Mouse (Mus musculus) liver, adult 2 months (tissue): ENCODE data around the gene Nop9. TPM values are rescaled to one million over a fixed set of nuclear protein-coding genes. Genes with fewer than 3 reads are reported as not detected.

Experiments
- DNase-seq: peaks from one replicate; pipeline ENCODE4 v3.0.0-alpha.2; 2011; ENCODE audit warnings: low read depth, low spot score; ENCODE audit errors: extremely low read depth
- H3K27ac ChIP-seq: fragments of 200-500 bp; replicated peaks from 2 replicates; pipeline ENCODE4 v1.5.1; 2012; ENCODE audit warnings: low read depth, mild to moderate bottlenecking, control low read depth, inconsistent platforms, low read length; ENCODE audit not compliant: insufficient read depth
- H3K27me3 ChIP-seq: fragments of 200-500 bp; 2 replicates; pipeline ENCODE4 v1.6.1; 2012; ENCODE audit warnings: mild to moderate bottlenecking, moderate library complexity, low read length, inconsistent platforms; ENCODE audit not compliant: control insufficient read depth, insufficient read depth
- H3K36me3 ChIP-seq: fragments of 200-500 bp; 2 replicates; pipeline ENCODE4 v1.6.1; 2012; ENCODE audit warnings: low read length, inconsistent platforms; ENCODE audit not compliant: control insufficient read depth, insufficient read depth
- H3K4me1 ChIP-seq: fragments of 200-500 bp; 2 replicates; pipeline ENCODE4 v1.6.1; 2011; ENCODE audit warnings: low read length; ENCODE audit not compliant: control insufficient read depth, insufficient read depth
- H3K4me3 ChIP-seq: fragments of 200-500 bp; 2 replicates; pipeline ENCODE4 v1.5.1; 2011; ENCODE audit warnings: low read depth, mild to moderate bottlenecking, control low read depth, low read length, moderate library complexity; ENCODE audit not compliant: insufficient read depth
- H3K79me2 ChIP-seq: fragments of 200-500 bp; 2 replicates; pipeline ENCODE4 v1.6.1; 2012; ENCODE audit warnings: inconsistent platforms, mild to moderate bottlenecking, low read length, moderate library complexity; ENCODE audit not compliant: control insufficient read depth, insufficient read depth
- H3K9ac ChIP-seq: fragments of 200-500 bp; 2 replicates; pipeline ENCODE4 v1.6.1; 2012; ENCODE audit warnings: low read depth, mild to moderate bottlenecking, control low read depth, inconsistent platforms, low read length
- CTCF ChIP-seq: fragments of 200-500 bp; IDR thresholded peaks from 2 replicates; pipeline ENCODE4 v1.5.1; 2011; ENCODE audit warnings: low read depth, low read length, control low read depth
- POLR2A ChIP-seq: fragments of 200-500 bp; IDR thresholded peaks from 2 replicates; pipeline ENCODE4 v1.6.1; 2011; ENCODE audit warnings: low read length, control low read depth; ENCODE audit not compliant: insufficient read depth; ENCODE audit errors: extremely low read depth
- WGBS: fragments of 180-500 bp; shearing (Covaris S2); methylation state at CpG from one replicate; pipeline ENCODE4 v1.1.7; 2018; 5-methylcytosine and 5-hydroxymethylcytosine counted together
- polyA plus RNA-seq: library from polyadenylated mRNA; depleted of rRNA; stranded (reverse); fragments of >200 nt; gene quantifications from 2 replicates; pipeline ENCODE4 v1.2.3, GENCODE M21; 2012; rRNA removed
- total RNA-seq: library from RNA; depleted of rRNA; stranded (reverse); fragments of >200 nt; gene quantifications from 2 replicates; pipeline ENCODE4 v1.2.3, GENCODE M21; 2014; rRNA removed

The Nop9 gene
- total RNA-seq (11.0 and 13.0 TPM in 2 replicates), polyA plus RNA-seq (11.8 and 15.1 TPM in 2 replicates)

DNA sequence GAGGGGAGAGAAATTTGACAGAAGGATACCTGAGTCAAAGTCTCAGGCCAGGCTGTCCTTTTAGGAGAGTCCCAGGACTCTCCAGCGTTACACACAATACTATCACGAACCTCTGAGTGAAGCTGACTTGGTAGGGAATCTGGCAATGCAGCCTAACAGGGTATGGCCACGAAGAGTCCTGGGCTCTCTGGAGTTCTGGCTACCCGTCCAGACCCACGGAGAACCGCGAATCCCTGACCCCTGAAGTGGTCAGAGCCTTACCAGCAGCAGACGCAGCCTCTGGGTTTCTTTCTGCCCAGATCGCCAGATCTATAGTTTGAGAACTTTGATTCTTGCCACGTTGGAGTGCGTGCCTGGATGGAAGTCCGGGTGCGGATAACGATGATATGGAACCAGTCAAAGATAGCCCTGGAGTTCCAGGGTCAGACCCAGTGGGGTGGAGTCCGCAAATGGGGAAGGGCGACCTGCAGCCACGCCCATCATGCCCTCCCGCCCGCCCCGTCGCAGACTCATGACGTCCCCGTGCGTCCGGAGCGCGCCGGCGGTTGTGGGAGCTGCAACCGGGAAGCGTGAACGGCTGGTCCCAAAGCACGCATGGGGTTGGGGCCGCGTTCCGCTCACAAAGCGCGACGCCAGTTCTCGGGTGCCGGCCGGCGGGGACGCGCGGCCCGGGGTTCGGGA lies at the start of gene Nop9, which contains the start of gene Dhrs1:
Gene Nop9, plus strand, starts transcription at position 514 of the 681 bp plus-strand sequence.
Gene Dhrs1, minus strand, starts transcription at position 511 of the 681 bp plus-strand sequence.
- DNase-seq: peak; percentile 83
- WGBS: under 1% methylated on average over 48 of the region's 48 CpGs
- Histone ChIP-seq H3K9ac (peak within 1 kb of the TSS; percentile 77), H3K4me3 (peak within 1 kb of the TSS; percentile 80), H3K27me3 (no peaks in the 10 kb centered on the region), H3K4me1 (peaks cover 10% of the 10 kb centered on the region), H3K36me3 (peaks cover 28% of the 10 kb centered on the region), H3K79me2 (peaks cover 5% of the 10 kb centered on the region), H3K27ac (peak within 1 kb of the TSS; percentile 53)
- no peak for TF ChIP-seq CTCF
- TF ChIP-seq POLR2A: peak; percentile 61

DNA sequence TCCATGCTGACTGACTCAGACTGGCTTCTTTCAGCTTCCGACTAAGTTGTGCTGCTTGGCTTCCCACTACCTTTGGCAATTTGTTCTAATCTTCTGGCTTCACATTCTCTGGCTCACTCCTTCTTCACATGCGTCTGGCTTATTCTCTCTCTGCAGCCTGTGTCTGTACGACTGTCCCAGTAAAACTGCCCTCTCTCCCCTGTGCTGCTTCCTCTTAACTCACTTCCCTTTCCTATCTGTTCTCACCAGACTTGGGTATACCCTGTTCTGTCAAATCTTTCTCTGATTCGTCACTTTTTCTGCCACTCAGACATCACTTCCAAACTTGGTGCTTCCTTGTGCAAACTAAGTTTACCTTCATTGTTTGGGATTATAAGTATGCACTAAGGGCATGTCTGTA lies 48.3 kb upstream of the Nop9 start:
- H3K79me2 ChIP-seq: no peaks in the 10 kb centered on the region
- H3K4me3 ChIP-seq: no peak overlapping the region
- TF ChIP-seq POLR2A (no peak), CTCF (no peak)
- WGBS: 84% methylated on average over 4 of the region's 4 CpGs
- no peaks in the 10 kb centered on the region for H3K27me3 ChIP-seq
- H3K27ac ChIP-seq: peak overlapping the region; percentile 6; the same call in 1 of the 2 replicates
- DNase-seq: peak; percentile 36
- no peaks in the 10 kb centered on the region for H3K4me1 ChIP-seq
- H3K36me3 ChIP-seq: no peaks in the 10 kb centered on the region
- H3K9ac ChIP-seq: no peak overlapping the region

DNA sequence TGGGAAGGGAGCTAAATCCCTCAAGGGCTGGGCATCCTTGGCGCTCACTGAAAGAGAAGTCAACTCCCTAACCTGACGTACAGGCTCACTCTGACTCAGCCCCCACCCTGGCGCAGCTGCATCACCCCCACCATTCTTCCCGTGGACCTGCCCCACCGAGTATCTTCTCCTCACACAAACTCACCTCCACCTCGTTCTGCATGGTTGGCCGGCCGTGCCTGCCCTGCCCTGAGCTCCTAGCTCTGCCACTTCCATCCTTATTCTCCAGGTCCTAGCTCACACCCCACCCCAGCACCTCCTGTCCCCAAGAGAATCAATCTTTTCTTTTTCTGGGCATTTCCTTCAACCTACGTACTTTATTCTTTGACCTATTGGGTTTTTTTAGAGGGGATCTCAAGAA lies 44.4 kb upstream of the Nop9 start:
- no peak overlapping the region for H3K27ac ChIP-seq
- no peak overlapping the region for H3K9ac ChIP-seq
- TF ChIP-seq POLR2A: no peak
- no peak for TF ChIP-seq CTCF
- H3K4me3 ChIP-seq: no peak overlapping the region
- DNase-seq: no peak
- H3K79me2 ChIP-seq: no peaks in the 10 kb centered on the region
- H3K4me1 ChIP-seq: no peaks in the 10 kb centered on the region
- 87% methylated on average over 9 of the region's 9 CpGs for WGBS
- no peaks in the 10 kb centered on the region for H3K27me3 ChIP-seq
- H3K36me3 ChIP-seq: peaks cover 6% of the 10 kb centered on the region; the same call in 1 of the 2 replicates

DNA sequence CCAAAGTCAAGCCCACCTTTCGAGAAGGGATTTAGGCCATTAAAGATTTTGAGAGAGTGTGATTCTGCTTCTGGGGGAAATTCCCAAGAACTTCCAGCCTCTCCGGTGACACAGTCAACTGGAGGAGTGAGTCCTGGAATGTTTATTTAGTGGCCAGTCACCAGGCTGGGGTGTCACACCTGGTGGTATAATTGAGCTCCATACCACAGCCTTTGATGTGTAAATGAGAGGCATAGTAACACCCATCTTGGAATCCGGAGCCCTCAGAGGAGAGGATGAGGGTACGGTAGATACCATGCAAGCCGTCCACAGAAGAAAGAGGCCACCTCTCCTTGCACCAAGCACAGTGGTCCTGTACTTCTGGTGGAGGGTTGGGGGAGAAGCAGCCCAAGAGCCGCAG lies 42.7 kb upstream of the Nop9 start:
- H3K27ac ChIP-seq: no peak overlapping the region
- H3K27me3 ChIP-seq: no peaks in the 10 kb centered on the region
- H3K79me2 ChIP-seq: no peaks in the 10 kb centered on the region
- no peaks in the 10 kb centered on the region for H3K4me1 ChIP-seq
- no peak for DNase-seq
- no peak overlapping the region for H3K9ac ChIP-seq
- H3K4me3 ChIP-seq: no peak overlapping the region
- TF ChIP-seq CTCF: no peak
- WGBS: 86% methylated on average over 6 of the region's 6 CpGs
- H3K36me3 ChIP-seq: peaks cover 6% of the 10 kb centered on the region; the same call in 1 of the 2 replicates

DNA sequence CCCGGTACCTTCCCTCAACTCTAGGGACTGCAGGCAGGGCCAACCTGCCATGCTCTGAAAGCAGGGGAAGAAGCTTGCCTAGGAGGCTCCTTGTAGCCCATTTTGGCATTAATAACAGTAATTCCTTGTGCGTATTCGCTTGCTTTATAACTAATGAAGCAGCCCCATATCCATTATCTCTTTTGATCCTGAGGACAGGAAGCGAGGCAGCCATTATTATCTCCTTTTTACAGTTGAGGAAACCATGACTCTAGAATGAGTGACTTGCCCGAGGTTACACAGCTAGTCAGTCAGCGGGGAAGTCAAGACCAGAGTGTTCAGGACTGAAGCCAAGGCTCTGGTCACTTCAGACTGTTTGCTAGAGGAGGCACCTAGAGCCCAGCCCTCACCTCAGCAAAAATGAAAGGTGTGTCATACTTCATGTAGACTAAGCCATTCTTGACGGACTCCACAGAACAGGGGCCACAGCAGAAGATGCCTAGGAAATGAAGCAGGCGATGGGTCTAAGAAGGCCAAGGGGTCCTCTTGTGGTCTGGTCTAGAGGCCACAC lies 39.4 kb upstream of the Nop9 start:
- Histone ChIP-seq H3K36me3 (peaks cover 9% of the 10 kb centered on the region; the same call in 1 of the 2 replicates), H3K9ac (no peak overlapping the region), H3K27ac (no peak overlapping the region), H3K4me3 (no peak overlapping the region), H3K79me2 (no peaks in the 10 kb centered on the region), H3K27me3 (no peaks in the 10 kb centered on the region), H3K4me1 (no peaks in the 10 kb centered on the region; the same call in 1 of the 2 replicates)
- DNase-seq: no peak
- WGBS: 75% methylated on average over 8 of the region's 8 CpGs
- no peak for TF ChIP-seq CTCF
- no peak for TF ChIP-seq POLR2A

DNA sequence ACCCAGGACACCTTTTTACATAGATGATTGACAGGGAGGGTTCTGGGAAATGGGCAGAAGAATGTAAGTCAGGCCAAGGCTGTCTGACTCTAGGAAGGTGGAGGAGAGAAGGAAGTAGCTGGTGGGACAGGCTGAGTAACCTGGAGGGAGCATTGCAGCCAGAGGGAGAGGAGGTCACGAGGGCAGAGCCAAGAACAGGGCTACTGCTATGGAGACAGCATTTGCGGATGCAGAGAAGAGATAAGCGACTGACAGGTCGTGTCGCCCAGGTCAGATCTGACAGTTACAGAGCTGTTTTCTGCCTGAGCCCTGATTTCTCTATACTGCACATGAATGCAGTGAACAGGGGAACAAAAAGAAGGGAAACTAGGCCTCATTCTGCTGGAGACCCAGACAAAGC lies 38.1 kb upstream of the Nop9 start:
- peaks cover 9% of the 10 kb centered on the region; the same call in 1 of the 2 replicates for H3K4me1 ChIP-seq

More for the DNA sequence above, 38.1 kb upstream of the Nop9 start:
- peaks cover 9% of the 10 kb centered on the region; the same call in 1 of the 2 replicates for H3K36me3 ChIP-seq
- no peaks in the 10 kb centered on the region for H3K27me3 ChIP-seq
- 91% methylated on average over 5 of the region's 5 CpGs for WGBS
- no peak overlapping the region for H3K4me3 ChIP-seq
- H3K27ac ChIP-seq: no peak overlapping the region
- TF ChIP-seq POLR2A: no peak
- TF ChIP-seq CTCF: no peak
- no peak for DNase-seq
- no peak overlapping the region for H3K9ac ChIP-seq
- H3K79me2 ChIP-seq: peaks cover 2% of the 10 kb centered on the region; the same call in 1 of the 2 replicates
